Mouse (Mus musculus): Measurements from ENCODE around the gene Hist1h2af. TPM values are rescaled to one million over a fixed set of nuclear protein-coding genes. Genes with fewer than 3 reads are reported as not detected.
A peak's percentile ranks its signal among the peaks of the same experiment; 100 is the strongest.

Gene Hist1h2af
- polyA plus RNA-seq, 1 experiment from 2014 or later, result 2.7 TPM

GRCm38 (mm10) chr13:23517603-23518294, 16.0 kb upstream of the Hist1h2af start:
- no peaks in the 10 kb centered on the region for H3K27me3 ChIP-seq (replicated peaks; ENCODE audit: control insufficient read depth, insufficient read depth, low read length)
- ATAC-seq, result peak; percentile 91
- H3K9me3 ChIP-seq (ENCODE audit: control insufficient read depth), result no peaks in the 10 kb centered on the region
- no peak for TF ChIP-seq CTCF (IDR thresholded peaks at IDR 0.05; ENCODE audit: low read depth)
- H3K27ac ChIP-seq (ENCODE audit: low read depth, low read length), result peak overlapping the region; percentile 24; the same call in 1 of the 2 replicates
- H3K4me3 ChIP-seq (ENCODE audit: low read depth, low read length), result peak overlapping the region; percentile 52
- 0 out of 2 replicates have a peak overlapping the region, but pooled peaks have one; percentile 2 for H3K9ac ChIP-seq (ENCODE audit: low read depth, low read length)
- H3K36me3 ChIP-seq (ENCODE audit: control insufficient read depth, insufficient read depth), result no peaks in the 10 kb centered on the region
- under 1% methylated on average over 27 of the region's 27 CpGs for WGBS
- peak overlapping the region; percentile 71 for H3K4me2 ChIP-seq (replicated peaks; ENCODE audit: low read depth)
- no peaks in the 10 kb centered on the region for H3K4me1 ChIP-seq (replicated peaks; ENCODE audit: control insufficient read depth, insufficient read depth, low read length)

GRCm38 (mm10) chr13:23518295-23518603, 15.5 kb upstream of the Hist1h2af start:
- Histone ChIP-seq H3K36me3 (ENCODE audit: control insufficient read depth, insufficient read depth) (no peaks in the 10 kb centered on the region), H3K9me3 (ENCODE audit: control insufficient read depth) (no peaks in the 10 kb centered on the region), H3K27ac (ENCODE audit: low read depth, low read length) (no peak overlapping the region), H3K4me2 (replicated peaks; ENCODE audit: low read depth) (peak overlapping the region; percentile 71), H3K4me1 (replicated peaks; ENCODE audit: control insufficient read depth, insufficient read depth, low read length) (no peaks in the 10 kb centered on the region), H3K4me3 (ENCODE audit: low read depth, low read length) (peak overlapping the region; percentile 52), H3K27me3 (replicated peaks; ENCODE audit: control insufficient read depth, insufficient read depth, low read length) (no peaks in the 10 kb centered on the region), H3K9ac (ENCODE audit: low read depth, low read length) (no peak overlapping the region)
- ATAC-seq, result no peak
- WGBS, result under 1% methylated on average over 6 of the region's 6 CpGs
- no peak for TF ChIP-seq CTCF (IDR thresholded peaks at IDR 0.05; ENCODE audit: low read depth)

GRCm38 (mm10) chr13:23518885-23519284, 14.8 kb upstream of the Hist1h2af start:
- Histone ChIP-seq H3K9ac (ENCODE audit: low read depth, low read length) (peak overlapping the region; percentile 18; the same call in 1 of the 2 replicates), H3K4me3 (ENCODE audit: low read depth, low read length) (peak overlapping the region; percentile 52), H3K27me3 (replicated peaks; ENCODE audit: control insufficient read depth, insufficient read depth, low read length) (no peaks in the 10 kb centered on the region), H3K4me2 (replicated peaks; ENCODE audit: low read depth) (peak overlapping the region; percentile 71), H3K9me3 (ENCODE audit: control insufficient read depth) (no peaks in the 10 kb centered on the region), H3K27ac (ENCODE audit: low read depth, low read length) (no peak overlapping the region), H3K4me1 (replicated peaks; ENCODE audit: control insufficient read depth, insufficient read depth, low read length) (no peaks in the 10 kb centered on the region), H3K36me3 (ENCODE audit: control insufficient read depth, insufficient read depth) (no peaks in the 10 kb centered on the region)
- no peak for TF ChIP-seq CTCF (IDR thresholded peaks at IDR 0.05; ENCODE audit: low read depth)
- ATAC-seq, result peak; percentile 46; the same call in 1 of the 2 replicates
- 0% methylated on average over 6 of the region's 6 CpGs for WGBS

DNA sequence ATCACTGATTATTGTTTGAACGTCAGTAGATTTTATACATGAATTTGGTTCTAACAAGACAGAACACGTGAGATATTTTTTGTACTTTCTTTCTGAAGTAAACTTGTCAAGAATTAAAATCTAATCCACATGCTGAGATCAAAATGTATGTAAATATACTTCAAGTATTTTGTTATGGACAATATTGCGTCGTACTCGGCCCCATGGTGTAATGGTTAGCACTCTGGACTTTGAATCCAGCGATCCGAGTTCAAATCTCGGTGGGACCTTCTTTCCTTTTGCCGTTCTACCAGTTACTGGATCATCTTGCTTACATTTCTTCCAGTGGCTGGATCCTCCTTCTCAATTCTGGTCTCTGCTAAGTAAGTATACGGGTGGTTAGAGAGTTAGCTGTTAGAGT, 14.3 kb upstream of the Hist1h2af start:
- Histone ChIP-seq H3K9ac (ENCODE audit: low read depth, low read length) (peak overlapping the region; percentile 18; the same call in 1 of the 2 replicates), H3K4me2 (replicated peaks; ENCODE audit: low read depth) (peak overlapping the region; percentile 71), H3K4me3 (ENCODE audit: low read depth, low read length) (peak overlapping the region; percentile 52), H3K36me3 (ENCODE audit: control insufficient read depth, insufficient read depth) (no peaks in the 10 kb centered on the region), H3K9me3 (ENCODE audit: control insufficient read depth) (no peaks in the 10 kb centered on the region), H3K27me3 (replicated peaks; ENCODE audit: control insufficient read depth, insufficient read depth, low read length) (no peaks in the 10 kb centered on the region), H3K4me1 (replicated peaks; ENCODE audit: control insufficient read depth, insufficient read depth, low read length) (no peaks in the 10 kb centered on the region), H3K27ac (ENCODE audit: low read depth, low read length) (no peak overlapping the region)
- 1% methylated on average over 10 of the region's 10 CpGs for WGBS
- no peak for TF ChIP-seq CTCF (IDR thresholded peaks at IDR 0.05; ENCODE audit: low read depth)
- peak; percentile 26; the same call in 1 of the 2 replicates for ATAC-seq

- no peaks in the 10 kb centered on the region for H3K27me3 ChIP-seq (replicated peaks; ENCODE audit: control insufficient read depth, insufficient read depth, low read length)
- no peak for TF ChIP-seq CTCF (IDR thresholded peaks at IDR 0.05; ENCODE audit: low read depth)
- peak overlapping the region; percentile 32 for H3K4me2 ChIP-seq (replicated peaks; ENCODE audit: low read depth)
- H3K27ac ChIP-seq (ENCODE audit: low read depth, low read length), result no peak overlapping the region
- 1% methylated on average over 14 of the region's 14 CpGs for WGBS
- no peaks in the 10 kb centered on the region for H3K36me3 ChIP-seq (ENCODE audit: control insufficient read depth, insufficient read depth)
- H3K4me1 ChIP-seq (replicated peaks; ENCODE audit: control insufficient read depth, insufficient read depth, low read length), result peaks cover 3% of the 10 kb centered on the region; the same call in 1 of the 2 replicates
- no peaks in the 10 kb centered on the region for H3K9me3 ChIP-seq (ENCODE audit: control insufficient read depth)
- no peak for ATAC-seq
- H3K9ac ChIP-seq (ENCODE audit: low read depth, low read length), result no peak overlapping the region
- H3K4me3 ChIP-seq (ENCODE audit: low read depth, low read length), result no peak overlapping the region
Measured at GRCm38 (mm10) chr13:23521703-23522102, 12.0 kb upstream of the Hist1h2af start.

DNA sequence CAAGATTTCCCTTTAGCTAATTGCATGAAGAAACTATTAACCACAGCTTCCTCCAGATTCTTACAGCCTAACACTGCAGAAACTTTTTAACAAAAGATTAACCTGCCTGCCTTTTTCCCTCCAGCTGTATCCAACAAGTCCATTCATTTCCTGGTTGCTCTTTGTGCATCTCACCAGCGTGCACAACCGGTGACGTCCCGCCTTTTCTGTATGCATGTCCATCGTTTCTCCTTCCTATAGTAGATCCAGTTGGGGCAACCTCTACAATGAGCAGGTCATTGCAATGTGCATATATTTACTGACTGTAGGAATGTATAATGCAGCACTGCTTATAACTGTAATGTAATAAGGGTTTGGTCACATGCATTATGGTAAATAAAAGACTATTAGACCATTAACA, 9.7 kb upstream of the Hist1h2af start:
- no peaks in the 10 kb centered on the region for H3K9me3 ChIP-seq (ENCODE audit: control insufficient read depth)
- WGBS, result 36% methylated on average over 5 of the region's 5 CpGs
- no peak overlapping the region for H3K27ac ChIP-seq (ENCODE audit: low read depth, low read length)
- H3K36me3 ChIP-seq (ENCODE audit: control insufficient read depth, insufficient read depth), result no peaks in the 10 kb centered on the region
- H3K4me1 ChIP-seq (replicated peaks; ENCODE audit: control insufficient read depth, insufficient read depth, low read length), result peaks cover 6% of the 10 kb centered on the region; the same call in 1 of the 2 replicates
- no peak overlapping the region for H3K4me3 ChIP-seq (ENCODE audit: low read depth, low read length)
- ATAC-seq, result no peak
- no peak for TF ChIP-seq CTCF (IDR thresholded peaks at IDR 0.05; ENCODE audit: low read depth)
- H3K4me2 ChIP-seq (replicated peaks; ENCODE audit: low read depth), result no peak overlapping the region
- no peaks in the 10 kb centered on the region for H3K27me3 ChIP-seq (replicated peaks; ENCODE audit: control insufficient read depth, insufficient read depth, low read length)
- no peak overlapping the region for H3K9ac ChIP-seq (ENCODE audit: low read depth, low read length)
